Mouse (Mus musculus): ENCODE data around the gene Map2k5. TPM values are rescaled to one million over a fixed set of nuclear protein-coding genes. Genes with fewer than 3 reads are reported as not detected.

Map2k5 gene
- polyA plus RNA-seq, 1 experiment from 2014 or later = 39.3 TPM

DNA sequence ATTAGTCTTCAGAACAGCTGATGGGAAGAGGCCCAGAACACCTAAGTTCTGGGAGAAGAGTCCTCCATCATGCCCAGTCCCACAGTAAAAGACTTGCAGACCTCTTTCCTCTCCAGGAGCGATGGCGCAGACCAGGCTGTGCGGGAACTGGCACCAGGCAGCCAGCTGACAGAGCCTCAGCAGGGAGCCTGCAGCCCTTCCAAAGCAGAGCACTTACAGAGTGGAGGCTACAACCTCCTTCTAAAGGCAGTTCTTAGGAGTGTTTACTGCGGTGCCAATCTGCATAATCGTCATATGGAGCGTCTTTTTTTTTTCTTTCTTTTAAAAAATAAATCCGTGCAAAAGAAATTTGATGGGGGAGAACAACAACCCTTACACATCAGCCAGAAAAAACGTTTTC is 5.2 kb downstream of the Map2k5 start:
- peaks cover 50% of the 10 kb centered on the region for H3K36me3 ChIP-seq
- H3K27ac ChIP-seq = no peak overlapping the region
- no peaks in the 10 kb centered on the region for H3K9me3 ChIP-seq
- WGBS = 53% methylated on average over 8 of the region's 8 CpGs
- no peak overlapping the region for H3K4me3 ChIP-seq
- no peaks in the 10 kb centered on the region for H3K27me3 ChIP-seq (ENCODE audit: insufficient read depth, poor library complexity, severe bottlenecking)
- DNase-seq (ENCODE audit: low spot score) = no peak
- peaks cover 26% of the 10 kb centered on the region for H3K4me1 ChIP-seq (replicated peaks)

DNA sequence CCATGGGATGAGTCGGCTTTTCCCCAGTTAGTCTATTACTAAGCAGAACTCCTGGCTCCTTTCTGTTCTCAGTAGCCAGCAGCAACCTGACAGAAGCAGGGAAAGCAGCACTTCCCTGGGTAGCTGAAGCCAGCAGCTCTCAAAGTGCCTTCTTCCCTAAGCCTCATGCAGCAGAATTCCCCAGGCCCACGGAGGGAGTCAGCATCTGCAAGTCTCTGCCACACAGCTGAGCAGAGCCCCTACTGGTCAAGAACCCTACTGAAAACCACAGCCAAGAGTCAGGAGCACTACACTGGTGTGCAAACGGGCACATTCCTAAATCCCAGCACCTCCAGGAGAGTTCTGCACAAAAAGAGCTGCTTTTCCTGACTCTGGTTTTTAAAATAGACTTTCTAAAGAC is 17.3 kb downstream of the Map2k5 start:
- peaks cover 21% of the 10 kb centered on the region for H3K36me3 ChIP-seq
- H3K4me1 ChIP-seq (replicated peaks) = 0 out of 2 replicates have a peak, but pooled peaks cover 4% of the 10 kb centered on the region
- H3K9me3 ChIP-seq = no peaks in the 10 kb centered on the region
- no peak for DNase-seq (ENCODE audit: low spot score)
- no peak overlapping the region for H3K4me3 ChIP-seq
- no peak overlapping the region for H3K27ac ChIP-seq
- no peaks in the 10 kb centered on the region for H3K27me3 ChIP-seq (ENCODE audit: insufficient read depth, poor library complexity, severe bottlenecking)
- WGBS = 51% methylated on average over 3 of the region's 3 CpGs

DNA sequence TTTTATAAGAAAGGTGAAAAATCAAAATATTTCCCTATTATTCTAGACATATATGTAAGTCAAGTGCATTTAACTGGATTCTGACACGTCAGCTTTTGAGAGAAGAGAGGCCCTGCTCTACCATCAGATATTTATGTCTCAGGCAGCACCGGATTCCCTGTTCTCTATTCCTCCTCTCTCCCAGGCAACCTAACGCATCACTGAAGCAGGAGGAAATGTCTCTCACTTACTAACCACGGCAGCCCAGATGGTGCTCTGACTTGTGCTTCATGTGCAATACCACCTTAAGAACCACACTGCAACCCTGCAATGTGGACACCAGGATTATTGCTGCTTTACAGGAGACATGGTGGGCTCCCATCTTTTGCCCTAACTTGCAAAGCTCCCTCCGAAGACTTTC is 18.7 kb downstream of the Map2k5 start:
- peaks cover 21% of the 10 kb centered on the region for H3K36me3 ChIP-seq
- 0 out of 2 replicates have a peak, but pooled peaks cover 4% of the 10 kb centered on the region for H3K4me1 ChIP-seq (replicated peaks)
- no peak for DNase-seq (ENCODE audit: low spot score)
- H3K4me3 ChIP-seq = no peak overlapping the region
- WGBS = 88% methylated on average over 5 of the region's 5 CpGs
- no peak overlapping the region for H3K27ac ChIP-seq
- no peaks in the 10 kb centered on the region for H3K27me3 ChIP-seq (ENCODE audit: insufficient read depth, poor library complexity, severe bottlenecking)
- H3K9me3 ChIP-seq = no peaks in the 10 kb centered on the region

DNA sequence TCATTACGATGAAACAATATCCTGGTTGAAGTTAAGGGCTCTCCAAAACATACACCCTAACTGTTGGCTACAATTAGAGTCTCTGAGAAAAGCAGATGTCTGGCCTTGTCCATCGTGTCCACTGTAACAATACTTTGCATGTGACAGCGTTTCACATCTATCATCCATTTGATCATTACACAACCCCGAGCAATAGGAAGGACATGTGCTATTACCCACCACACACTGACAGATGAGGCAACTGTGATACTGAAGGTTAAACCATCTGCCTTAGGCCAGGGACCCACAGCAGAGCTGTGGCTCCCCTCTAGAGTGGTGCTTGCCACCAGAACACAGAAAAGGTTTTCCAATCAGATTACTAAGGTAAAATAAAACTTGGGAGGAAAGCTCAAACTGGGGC is 21.0 kb downstream of the Map2k5 start:
- H3K36me3 ChIP-seq = peaks cover 15% of the 10 kb centered on the region
- 92% methylated on average over 4 of the region's 4 CpGs for WGBS
- no peaks in the 10 kb centered on the region for H3K9me3 ChIP-seq
- 0 out of 2 replicates have a peak, but pooled peaks cover 4% of the 10 kb centered on the region for H3K4me1 ChIP-seq (replicated peaks)
- DNase-seq (ENCODE audit: low spot score) = no peak
- H3K27me3 ChIP-seq (ENCODE audit: insufficient read depth, poor library complexity, severe bottlenecking) = no peaks in the 10 kb centered on the region
- no peak overlapping the region for H3K4me3 ChIP-seq
- H3K27ac ChIP-seq = no peak overlapping the region

DNA sequence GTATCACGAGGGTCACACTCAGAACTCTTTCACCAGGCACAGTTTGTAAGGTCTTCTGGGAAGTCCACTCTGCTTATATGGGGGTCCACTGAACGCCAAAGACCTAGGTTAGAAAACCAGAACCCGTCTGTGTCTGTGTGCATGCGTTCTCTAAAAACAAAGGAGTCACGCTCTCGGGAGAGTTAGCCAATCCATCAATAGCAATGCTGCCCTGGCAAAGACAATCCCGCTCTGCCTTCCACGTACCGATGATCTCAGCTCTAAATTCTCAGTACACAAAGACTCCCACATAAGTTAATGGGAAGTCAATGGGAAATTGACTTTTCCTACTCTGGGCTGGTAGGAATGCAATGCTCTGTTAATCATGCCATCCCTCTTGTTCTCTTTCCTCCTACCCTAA is 21.4 kb downstream of the Map2k5 start:
- no peaks in the 10 kb centered on the region for H3K9me3 ChIP-seq
- H3K36me3 ChIP-seq = peaks cover 15% of the 10 kb centered on the region
- H3K4me1 ChIP-seq (replicated peaks) = 0 out of 2 replicates have a peak, but pooled peaks cover 4% of the 10 kb centered on the region
- no peaks in the 10 kb centered on the region for H3K27me3 ChIP-seq (ENCODE audit: insufficient read depth, poor library complexity, severe bottlenecking)
- H3K4me3 ChIP-seq = no peak overlapping the region
- no peak for DNase-seq (ENCODE audit: low spot score)
- 76% methylated on average over 9 of the region's 9 CpGs for WGBS
- H3K27ac ChIP-seq = no peak overlapping the region

DNA sequence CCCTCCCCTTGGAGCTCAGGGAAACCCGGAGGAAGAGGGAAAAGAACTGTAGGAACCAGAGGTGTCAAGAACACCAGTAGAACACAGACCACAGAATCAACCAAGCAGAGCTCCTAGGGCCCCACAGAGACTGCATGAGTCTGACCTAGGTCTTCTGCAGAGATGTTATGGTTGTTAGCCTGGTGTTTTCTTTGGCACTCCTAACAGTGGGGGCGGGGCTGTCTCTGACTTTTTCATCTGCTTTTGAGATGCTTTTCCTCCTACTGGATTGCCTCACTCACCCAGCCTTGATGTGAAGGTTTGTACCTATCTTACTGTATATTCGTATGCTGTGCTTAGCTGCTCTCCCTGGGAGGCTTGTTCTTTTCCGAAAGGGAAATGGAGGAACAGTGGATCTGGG is 23.5 kb downstream of the Map2k5 start:
- no peak overlapping the region for H3K27ac ChIP-seq
- WGBS = 90% methylated on average over 4 of the region's 4 CpGs
- H3K9me3 ChIP-seq = no peaks in the 10 kb centered on the region
- no peak overlapping the region for H3K4me3 ChIP-seq
- peaks cover 15% of the 10 kb centered on the region for H3K36me3 ChIP-seq
- no peaks in the 10 kb centered on the region for H3K4me1 ChIP-seq (replicated peaks)
- no peaks in the 10 kb centered on the region for H3K27me3 ChIP-seq (ENCODE audit: insufficient read depth, poor library complexity, severe bottlenecking)
- DNase-seq (ENCODE audit: low spot score) = no peak

DNA sequence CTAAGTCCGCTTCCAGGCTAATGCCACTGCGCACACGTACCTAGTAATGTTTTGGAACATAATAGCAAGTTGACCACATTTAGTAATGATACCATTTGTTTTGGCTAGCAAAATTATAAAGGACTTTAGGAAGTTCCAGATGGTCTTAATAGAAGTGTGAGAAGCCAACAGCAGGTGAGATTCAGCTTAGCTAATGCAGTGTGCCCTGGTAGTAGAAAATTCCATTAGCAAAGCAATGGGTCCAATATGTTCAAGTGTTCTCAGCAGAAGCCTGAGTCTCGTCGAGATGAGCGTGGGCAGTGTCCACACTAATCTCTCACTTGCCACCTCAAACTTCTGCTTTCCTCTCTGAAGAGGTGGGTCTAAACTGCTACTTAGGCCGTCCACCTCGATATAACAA is 27.7 kb downstream of the Map2k5 start:
- peaks cover 9% of the 10 kb centered on the region; the same call in 1 of the 2 replicates for H3K4me1 ChIP-seq (replicated peaks)
- no peak overlapping the region for H3K4me3 ChIP-seq
- no peak for DNase-seq (ENCODE audit: low spot score)
- H3K27ac ChIP-seq = no peak overlapping the region
- WGBS = 93% methylated on average over 8 of the region's 8 CpGs
- no peaks in the 10 kb centered on the region for H3K9me3 ChIP-seq
- 0 out of 2 replicates have a peak, but pooled peaks cover 1% of the 10 kb centered on the region for H3K36me3 ChIP-seq
- H3K27me3 ChIP-seq (ENCODE audit: insufficient read depth, poor library complexity, severe bottlenecking) = no peaks in the 10 kb centered on the region

DNA sequence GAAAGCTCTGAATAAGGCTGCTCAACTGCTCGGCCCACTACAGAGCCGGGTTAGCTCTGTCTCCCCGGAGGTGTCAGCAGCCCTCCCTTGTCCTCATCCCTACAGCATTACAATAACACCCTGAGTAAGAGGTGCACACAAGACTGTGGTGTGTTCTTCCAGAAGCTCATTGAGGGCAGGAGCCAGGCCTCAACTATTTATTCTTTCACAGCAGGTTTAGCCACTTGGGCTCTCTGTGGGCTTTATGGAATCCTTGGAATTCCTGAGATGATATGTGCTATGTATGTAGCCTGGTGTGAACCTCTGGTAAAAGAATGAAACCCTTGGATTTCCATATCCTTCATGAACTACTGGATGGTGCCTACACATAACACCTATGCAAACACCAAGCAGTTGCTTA is 28.5 kb downstream of the Map2k5 start:
- Histone ChIP-seq H3K36me3 (0 out of 2 replicates have a peak, but pooled peaks cover under 1% of the 10 kb centered on the region), H3K27me3 (ENCODE audit: insufficient read depth, poor library complexity, severe bottlenecking) (no peaks in the 10 kb centered on the region), H3K4me1 (replicated peaks) (peaks cover 9% of the 10 kb centered on the region; the same call in 1 of the 2 replicates), H3K27ac (no peak overlapping the region), H3K4me3 (no peak overlapping the region), H3K9me3 (no peaks in the 10 kb centered on the region)
- WGBS = 82% methylated on average over 3 of the region's 3 CpGs
- no peak for DNase-seq (ENCODE audit: low spot score)

DNA sequence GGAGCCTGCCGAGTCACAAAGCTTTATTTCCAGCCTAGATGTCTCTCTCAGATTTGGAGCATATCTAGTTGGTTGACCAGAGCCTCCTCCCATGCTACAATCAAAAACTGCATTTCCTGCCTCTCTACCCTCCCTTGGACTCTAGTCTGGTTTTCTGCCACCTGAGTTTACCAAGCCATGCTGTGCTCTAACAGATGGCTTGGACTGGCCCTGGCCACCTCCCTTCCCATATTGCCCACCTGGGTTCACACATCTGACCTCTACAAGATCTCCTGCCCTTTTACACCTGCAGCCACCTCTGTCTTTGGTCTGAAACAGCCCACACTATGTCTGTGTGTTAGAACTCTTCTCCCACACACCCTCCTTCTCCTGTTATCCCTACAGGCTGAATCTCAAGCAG is 29.6 kb downstream of the Map2k5 start:
- Histone ChIP-seq H3K9me3 (no peaks in the 10 kb centered on the region), H3K4me1 (replicated peaks) (peaks cover 9% of the 10 kb centered on the region; the same call in 1 of the 2 replicates), H3K27ac (no peak overlapping the region), H3K4me3 (no peak overlapping the region), H3K27me3 (ENCODE audit: insufficient read depth, poor library complexity, severe bottlenecking) (no peaks in the 10 kb centered on the region), H3K36me3 (0 out of 2 replicates have a peak, but pooled peaks cover 2% of the 10 kb centered on the region)
- WGBS = 87% methylated on average over 1 of the region's 1 CpGs
- no peak for DNase-seq (ENCODE audit: low spot score)

DNA sequence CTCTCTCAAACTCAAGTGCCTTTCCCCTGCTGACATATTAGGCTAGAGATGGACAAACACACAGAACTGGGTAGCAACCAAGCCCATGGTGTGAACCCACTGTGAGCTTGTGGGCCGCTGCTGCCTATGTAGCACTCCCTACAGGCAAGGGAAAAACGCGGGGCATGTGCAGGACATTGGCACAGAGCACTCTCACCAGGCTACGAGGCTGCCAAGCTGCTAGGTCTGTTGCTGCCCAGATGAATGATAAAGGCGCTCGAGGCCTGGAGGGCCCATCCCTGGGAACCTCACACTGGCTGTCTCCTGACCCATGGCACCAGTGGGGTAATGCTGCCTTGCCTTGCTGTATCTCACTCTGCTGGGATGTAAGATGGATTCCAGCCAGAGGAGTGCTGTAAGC is 31.7 kb downstream of the Map2k5 start:
- WGBS = 88% methylated on average over 6 of the region's 6 CpGs
- DNase-seq (ENCODE audit: low spot score) = no peak
- H3K4me3 ChIP-seq = no peak overlapping the region
- H3K36me3 ChIP-seq = 0 out of 2 replicates have a peak, but pooled peaks cover 6% of the 10 kb centered on the region
- H3K27me3 ChIP-seq (ENCODE audit: insufficient read depth, poor library complexity, severe bottlenecking) = no peaks in the 10 kb centered on the region
- H3K4me1 ChIP-seq (replicated peaks) = peaks cover 9% of the 10 kb centered on the region; the same call in 1 of the 2 replicates
- H3K27ac ChIP-seq = no peak overlapping the region
- no peaks in the 10 kb centered on the region for H3K9me3 ChIP-seq

DNA sequence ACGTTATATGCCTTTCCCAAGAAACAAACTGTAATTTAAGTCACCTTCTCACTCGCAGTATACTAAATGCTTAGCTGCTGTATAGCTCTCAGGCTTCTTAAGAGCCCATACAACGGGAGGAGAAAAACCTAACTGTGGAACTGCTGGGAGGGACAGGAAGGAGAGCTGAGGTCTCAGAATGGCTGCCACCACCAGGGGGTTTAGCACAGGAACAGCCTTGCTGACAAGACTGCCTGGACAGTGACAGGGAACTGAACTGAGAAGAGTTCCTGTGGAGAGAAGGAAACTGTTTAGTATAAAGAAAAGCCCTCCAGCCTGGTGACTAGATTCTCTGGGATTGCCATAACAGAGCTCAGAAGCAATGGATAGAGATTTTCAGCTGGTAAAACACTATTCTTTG is 35.9 kb downstream of the Map2k5 start:
- Histone ChIP-seq H3K36me3 (peaks cover 18% of the 10 kb centered on the region), H3K4me1 (replicated peaks) (peaks cover 24% of the 10 kb centered on the region), H3K9me3 (no peaks in the 10 kb centered on the region), H3K27ac (no peak overlapping the region), H3K27me3 (ENCODE audit: insufficient read depth, poor library complexity, severe bottlenecking) (no peaks in the 10 kb centered on the region), H3K4me3 (no peak overlapping the region)
- 71% methylated on average over 3 of the region's 3 CpGs for WGBS
- no peak for DNase-seq (ENCODE audit: low spot score)

DNA sequence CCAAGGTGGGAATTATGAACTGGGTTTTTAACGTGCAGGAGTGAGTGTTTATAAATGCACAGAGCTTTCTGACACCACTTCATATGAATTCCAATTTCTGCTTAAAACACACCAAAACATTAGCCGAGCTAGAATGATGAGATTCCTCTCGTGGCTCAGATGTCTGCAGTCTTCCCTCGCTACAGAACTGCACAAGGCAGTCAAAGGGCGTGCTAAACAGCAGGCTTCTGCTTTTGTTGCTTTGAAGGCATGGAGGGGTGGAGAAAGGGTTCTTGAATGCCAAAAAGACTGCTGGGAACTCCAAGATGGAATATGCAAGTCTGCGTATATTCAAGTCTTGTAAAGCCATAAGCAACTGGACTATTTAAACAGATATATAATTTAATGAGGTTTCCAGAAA is 38.4 kb downstream of the Map2k5 start:
- H3K36me3 ChIP-seq = peaks cover 39% of the 10 kb centered on the region
- no peak overlapping the region for H3K27ac ChIP-seq
- WGBS = 35% methylated on average over 6 of the region's 6 CpGs
- H3K9me3 ChIP-seq = no peaks in the 10 kb centered on the region
- no peak for DNase-seq (ENCODE audit: low spot score)
- no peak overlapping the region for H3K4me3 ChIP-seq
- H3K27me3 ChIP-seq (ENCODE audit: insufficient read depth, poor library complexity, severe bottlenecking) = no peaks in the 10 kb centered on the region
- peaks cover 21% of the 10 kb centered on the region for H3K4me1 ChIP-seq (replicated peaks)

DNA sequence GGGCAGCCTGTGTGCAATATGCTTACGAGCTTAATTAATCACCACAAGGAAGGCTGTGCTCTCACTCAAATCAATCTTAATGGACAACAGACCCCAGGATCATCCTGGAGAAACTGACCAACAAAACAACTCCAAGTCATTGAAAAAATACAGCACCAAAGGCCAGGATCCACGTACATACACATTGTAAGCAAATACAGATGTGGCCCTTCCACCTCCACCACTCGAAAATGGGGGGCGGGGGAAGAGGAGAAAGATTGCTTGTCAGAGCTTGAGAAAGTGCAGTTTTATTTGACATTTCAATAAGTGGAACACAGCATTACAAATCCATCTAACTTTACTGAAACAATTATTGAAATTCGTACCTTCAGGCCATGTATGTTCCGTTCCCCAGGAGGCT is 39.0 kb downstream of the Map2k5 start:
- no peak overlapping the region for H3K4me3 ChIP-seq
- DNase-seq (ENCODE audit: low spot score) = no peak
- H3K4me1 ChIP-seq (replicated peaks) = peaks cover 21% of the 10 kb centered on the region
- 70% methylated on average over 6 of the region's 6 CpGs for WGBS
- H3K9me3 ChIP-seq = no peaks in the 10 kb centered on the region
- H3K27me3 ChIP-seq (ENCODE audit: insufficient read depth, poor library complexity, severe bottlenecking) = no peaks in the 10 kb centered on the region
- H3K36me3 ChIP-seq = peaks cover 43% of the 10 kb centered on the region
- H3K27ac ChIP-seq = no peak overlapping the region

DNA sequence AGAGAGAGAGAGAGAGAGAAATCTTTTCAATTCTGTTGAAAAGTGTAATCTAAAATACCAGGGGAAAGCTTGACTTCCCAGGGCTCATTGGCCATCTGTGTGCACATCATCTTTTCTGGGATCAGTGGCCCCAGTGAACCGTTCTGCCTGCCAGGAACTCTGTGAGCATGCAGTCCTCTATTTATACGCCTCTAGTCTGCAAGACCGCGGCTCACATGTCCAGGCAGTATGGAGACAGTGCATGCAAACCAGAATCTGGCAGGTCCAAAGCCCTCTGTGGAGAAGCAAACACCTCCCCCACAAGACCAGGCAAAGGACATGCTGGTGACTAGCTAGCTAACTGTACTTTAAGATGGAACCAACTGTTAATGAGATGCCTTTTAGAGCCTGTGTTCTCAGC is 41.9 kb downstream of the Map2k5 start:
- H3K4me1 ChIP-seq (replicated peaks) = peaks cover 21% of the 10 kb centered on the region
- DNase-seq (ENCODE audit: low spot score) = no peak
- no peak overlapping the region for H3K27ac ChIP-seq
- no peaks in the 10 kb centered on the region for H3K27me3 ChIP-seq (ENCODE audit: insufficient read depth, poor library complexity, severe bottlenecking)
- no peaks in the 10 kb centered on the region for H3K9me3 ChIP-seq
- WGBS = 95% methylated on average over 4 of the region's 4 CpGs
- H3K36me3 ChIP-seq = peaks cover 60% of the 10 kb centered on the region
- H3K4me3 ChIP-seq = no peak overlapping the region

All from hindbrain, embryonic 10.5 days (tissue).